Mouse (Mus musculus) common myeloid progenitor, adult 5-6 weeks (primary cell): ENCODE measurements around the gene Rasgef1b. TPM values are rescaled to one million over a fixed set of nuclear protein-coding genes. Genes with fewer than 3 reads are reported as not detected.
A peak's percentile ranks its signal among the peaks of the same experiment; 100 is the strongest.

Experiments used
- ATAC-seq: replicated peaks from 2 replicates; pipeline ENCODE4 v1.8.0; 2016; ENCODE audit warnings: low read depth, mild to moderate bottlenecking, moderate TSS enrichment, inconsistent platforms; ENCODE audit not compliant: poor library complexity, severe bottlenecking
- total RNA-seq: library from RNA; stranded (forward); fragments of 200-1000, 187-1606 nt; gene quantifications from 2 replicates; pipeline ENCODE4 v1.2.3, GENCODE M21; 2017

The Rasgef1b gene
- total RNA-seq, 1 experiment from 2014 or later: 2.4 TPM

DNA sequence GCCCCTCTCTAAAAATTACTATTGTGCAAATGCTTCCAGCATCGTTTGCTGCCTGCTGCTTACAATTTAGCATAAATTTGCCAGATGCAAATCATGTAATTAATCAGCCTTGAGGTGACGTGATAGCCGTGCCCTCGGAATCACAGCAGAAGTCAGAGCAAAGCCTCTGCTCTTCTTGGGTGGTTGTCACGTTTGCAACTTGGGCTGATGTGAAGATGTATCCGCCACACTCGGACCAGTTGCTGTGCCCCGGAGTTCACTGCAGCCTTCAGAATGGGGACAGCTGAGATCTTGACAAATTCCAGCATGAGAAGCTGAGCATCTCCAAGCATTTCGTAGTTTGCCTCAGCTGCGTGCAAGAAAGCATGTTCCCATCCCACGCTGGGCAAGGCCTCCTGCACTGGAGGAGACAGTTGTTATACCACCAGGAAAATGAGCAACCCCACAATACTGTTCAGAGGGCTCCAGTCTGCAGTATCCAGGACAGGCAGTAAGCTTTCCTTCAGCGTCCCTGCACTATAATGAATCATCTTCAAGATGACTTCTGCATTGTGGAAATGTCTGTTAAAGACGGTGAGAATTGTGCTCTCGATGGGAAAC lies 342.5 kb downstream of the Rasgef1b start:
- no peak for ATAC-seq

DNA sequence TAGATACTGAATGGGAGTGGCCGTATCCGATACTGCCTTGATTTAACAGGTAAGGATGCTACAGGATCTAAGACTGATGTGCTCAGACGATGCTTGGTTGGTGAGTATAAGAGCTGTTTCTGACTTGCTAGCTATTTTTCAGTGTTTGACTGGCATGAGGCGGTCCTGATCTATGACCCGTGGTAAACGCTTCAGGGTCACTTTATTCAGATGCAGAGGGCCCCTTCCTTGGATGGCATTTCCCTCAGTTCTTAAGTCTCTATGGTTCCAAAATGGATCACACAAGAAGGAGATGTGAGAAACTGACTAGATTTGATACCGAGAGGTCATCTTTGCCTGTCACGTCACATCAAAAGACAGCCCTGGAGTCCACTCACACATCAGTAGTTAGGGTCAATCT lies 343.1 kb downstream of the Rasgef1b start:
- ATAC-seq: no peak

DNA sequence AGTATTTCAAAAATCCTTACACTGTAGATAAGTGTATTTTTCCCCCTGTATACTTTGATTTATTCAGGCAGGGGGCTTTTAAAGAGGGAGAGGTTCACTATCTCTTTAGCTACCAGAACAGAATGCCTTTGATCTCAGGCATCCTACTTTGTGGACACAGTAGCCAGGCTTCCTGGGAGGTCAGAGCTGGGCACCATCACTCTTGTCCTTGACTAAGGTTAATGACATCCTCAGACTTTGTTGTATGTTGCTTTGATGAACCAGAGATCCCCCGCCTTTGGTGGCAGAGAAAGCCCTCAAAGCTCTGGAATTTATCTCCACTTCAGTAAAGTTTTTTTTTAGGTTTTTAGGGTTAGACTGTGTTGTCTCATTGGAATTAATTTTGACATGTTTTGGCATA lies 343.8 kb downstream of the Rasgef1b start:
- ATAC-seq: no peak

DNA sequence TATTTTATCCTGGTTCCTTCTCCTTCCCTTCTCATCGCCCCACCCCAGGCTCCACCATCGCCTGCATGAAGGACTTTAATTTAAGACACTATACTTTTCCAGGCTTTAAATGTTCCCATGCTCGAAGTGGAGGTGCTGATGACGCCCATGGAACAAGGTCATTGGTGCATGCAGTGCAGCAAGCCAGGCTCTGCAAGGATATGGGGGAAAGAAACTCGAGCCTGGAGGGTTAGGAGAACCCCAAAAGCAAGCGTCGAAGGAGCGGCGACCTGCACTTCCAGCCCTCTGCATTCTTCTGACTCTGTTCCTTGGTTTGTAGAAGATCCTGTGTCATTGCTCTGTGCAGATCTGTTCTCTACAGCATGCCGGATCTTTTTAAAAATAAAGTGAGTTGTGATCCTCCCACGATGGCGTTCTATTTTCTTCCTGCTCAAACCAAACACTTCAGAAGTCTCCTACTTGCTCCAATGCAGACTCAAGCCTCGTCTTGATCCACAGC lies 345.0 kb downstream of the Rasgef1b start:
- ATAC-seq: no peak

DNA sequence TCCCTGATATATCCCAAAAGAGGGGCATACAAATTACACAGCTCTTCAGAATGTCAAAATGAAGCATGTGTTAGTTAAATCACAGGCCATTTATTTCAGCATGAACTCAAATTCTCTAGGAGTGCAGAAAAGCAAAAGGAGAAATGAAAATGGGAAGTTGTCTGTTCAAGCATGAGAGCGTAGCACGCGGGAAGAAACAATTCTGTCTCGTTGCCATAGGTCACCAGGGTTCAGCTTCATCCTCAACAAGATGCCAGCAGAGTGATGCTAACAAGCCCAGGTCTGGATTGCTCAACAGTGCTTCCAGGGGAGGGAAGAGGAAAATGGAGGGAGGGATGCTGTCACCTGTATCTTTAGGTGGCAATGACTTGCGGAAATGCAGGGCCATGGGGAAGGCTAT lies 346.1 kb downstream of the Rasgef1b start:
- ATAC-seq: peak; percentile 85

DNA sequence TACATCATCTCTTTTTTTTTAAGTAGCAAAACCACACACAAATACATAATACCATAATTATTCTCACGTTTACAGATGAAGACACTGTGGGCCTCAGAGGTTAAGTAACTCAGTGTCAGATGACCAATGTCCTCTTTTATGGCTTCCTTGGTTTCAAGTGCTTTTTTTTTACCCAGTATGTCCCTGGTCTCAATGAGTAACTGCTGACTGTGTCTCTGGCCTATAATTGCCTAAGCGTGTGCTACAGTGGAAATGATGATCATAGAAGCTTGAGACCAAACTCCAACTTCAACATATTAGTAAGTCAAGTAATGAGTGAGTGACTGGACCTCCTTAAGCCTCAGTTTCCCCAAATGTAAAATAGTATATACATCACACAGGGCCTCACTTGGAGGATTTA lies 347.2 kb downstream of the Rasgef1b start:
- ATAC-seq: no peak

DNA sequence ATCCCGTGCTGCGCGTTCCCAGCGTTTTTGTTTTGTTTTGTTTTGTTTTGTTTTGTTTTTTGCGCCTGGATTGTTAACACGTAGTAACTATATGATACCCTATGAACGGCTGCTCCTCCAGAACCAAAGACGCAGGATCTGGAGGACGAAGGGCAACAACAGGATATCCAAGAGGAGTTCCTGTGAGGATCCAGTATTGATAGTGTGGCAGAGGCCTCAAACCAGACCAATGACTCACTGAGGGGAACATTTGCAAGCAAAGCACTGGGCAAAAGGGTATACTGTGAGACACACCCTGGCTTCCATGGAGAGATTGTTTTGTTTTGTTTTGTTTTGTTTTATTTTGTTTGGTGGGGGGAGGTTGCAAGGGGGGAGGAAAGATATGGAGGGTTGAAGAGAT lies 348.0 kb downstream of the Rasgef1b start:
- no peak for ATAC-seq

DNA sequence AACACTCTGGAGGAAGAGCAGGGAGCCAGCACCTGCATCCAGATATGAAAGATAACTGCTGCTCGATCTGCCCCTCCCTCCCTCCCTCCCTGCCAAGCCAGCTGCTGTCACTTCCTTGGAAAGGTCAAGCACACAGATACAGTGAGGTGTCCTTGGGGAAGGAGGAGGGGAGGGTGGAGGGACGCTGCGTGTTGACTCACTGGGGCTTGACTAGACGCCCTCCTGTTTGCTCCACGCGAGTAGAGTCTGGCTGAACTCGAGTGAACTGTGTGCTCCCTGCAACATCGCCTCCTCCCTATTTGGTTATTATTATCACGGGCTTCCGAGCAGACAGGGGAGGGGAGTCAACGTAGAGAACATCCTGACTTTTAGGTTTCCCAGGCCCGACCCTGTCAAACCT lies 348.7 kb downstream of the Rasgef1b start:
- no peak for ATAC-seq

DNA sequence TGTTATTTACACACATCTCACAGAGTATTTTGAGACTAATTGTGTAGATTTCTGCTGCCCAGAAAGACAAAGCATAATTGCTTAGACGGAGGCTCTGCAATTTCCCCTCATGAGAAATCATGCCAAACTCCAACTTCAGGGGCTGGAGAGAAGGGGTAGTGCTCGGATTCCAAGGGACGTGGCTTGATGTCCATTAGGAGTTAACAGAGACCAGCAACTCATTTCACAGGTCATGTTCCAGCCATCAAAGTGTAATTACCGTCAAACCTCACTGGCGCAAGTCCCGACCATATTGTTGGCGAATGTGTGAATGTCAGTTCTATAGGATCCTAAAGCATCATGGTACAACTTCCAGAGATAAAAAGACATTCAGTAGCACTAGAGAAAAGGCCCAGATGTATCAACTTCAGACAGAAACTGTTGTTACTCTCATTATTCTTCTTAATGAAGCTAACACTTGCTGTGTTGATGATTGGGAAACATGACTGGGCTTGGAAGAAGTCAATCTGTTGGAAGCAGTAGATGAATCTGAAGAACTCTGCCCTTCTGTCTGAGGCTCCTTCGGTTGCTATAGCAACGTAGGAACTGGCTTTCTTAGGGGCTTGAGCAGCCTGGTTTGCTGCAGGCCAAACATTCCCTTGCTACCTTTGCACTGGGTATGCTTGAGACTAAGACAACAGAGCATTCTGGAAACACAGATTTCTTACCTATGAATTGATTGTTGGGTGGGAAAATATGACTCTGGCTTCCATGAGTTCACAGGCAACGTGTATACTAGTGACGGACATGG lies 350.2 kb downstream of the Rasgef1b start:
- ATAC-seq: no peak

DNA sequence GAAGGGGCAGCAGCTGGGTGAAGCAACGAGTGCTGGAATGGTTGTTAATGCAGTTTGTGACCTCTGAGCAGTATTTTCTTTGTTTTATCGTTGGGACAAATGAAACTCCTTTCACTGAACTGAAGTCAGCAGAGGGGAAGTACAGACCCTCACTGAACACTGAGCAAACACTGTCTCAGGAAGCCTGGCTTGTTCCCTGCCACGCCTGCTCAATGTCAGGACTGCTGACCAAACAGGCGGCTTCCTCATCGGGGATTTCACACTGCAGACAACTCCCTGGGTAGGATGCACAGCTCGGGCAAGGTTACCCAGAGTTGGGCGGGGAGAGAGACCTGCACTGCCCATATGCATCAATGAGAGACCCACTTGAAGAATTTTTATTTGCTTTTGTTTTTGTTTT lies 353.1 kb downstream of the Rasgef1b start:
- peak; percentile 75 for ATAC-seq

DNA sequence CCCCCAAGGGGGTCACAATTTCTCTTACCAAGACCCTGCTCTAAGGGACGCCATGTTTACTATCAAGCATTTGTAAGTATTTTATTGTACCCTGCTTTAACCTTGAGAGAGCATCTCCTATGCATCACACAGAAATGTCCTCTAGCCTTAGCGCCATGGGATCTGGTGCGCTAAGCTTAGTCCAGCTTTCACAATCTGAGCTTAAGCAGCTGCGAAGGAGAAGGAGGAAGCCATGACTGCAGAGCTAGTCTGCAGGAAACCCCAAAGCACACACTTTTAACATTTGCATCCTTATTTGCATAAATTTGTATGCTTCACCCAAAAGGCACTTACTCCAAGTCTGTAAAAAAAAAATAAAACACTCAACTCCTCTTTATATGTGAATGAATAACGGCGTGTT lies 354.4 kb downstream of the Rasgef1b start:
- ATAC-seq: peak; percentile 57

DNA sequence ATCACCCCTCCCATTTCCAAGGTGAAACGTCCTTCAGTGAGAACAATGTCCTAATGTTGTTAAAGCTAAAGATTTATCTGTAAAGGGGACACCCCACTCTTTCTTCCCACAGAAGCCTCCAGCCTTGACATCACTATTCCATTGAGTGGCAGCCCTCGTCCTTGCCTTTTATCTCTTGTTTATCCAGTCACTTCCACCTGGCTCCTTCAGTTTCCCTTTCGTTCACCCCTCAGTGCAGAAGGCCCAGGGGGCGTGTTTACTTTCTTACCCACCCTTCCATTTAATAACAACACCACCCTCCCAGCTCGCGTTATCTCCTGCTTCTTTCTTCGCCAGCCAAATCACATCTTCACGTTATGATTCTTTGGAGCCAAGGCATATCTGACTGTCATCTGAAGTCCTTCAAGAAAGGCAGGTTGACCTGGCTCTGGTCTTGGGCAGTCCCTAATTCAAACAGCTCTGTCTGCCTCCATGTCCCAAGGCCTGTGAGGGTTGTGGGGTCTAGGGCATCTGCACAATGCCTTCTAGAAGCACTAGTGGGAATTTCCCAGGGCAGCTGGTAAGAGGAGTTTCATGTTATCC lies 355.2 kb downstream of the Rasgef1b start:
- no peak for ATAC-seq

DNA sequence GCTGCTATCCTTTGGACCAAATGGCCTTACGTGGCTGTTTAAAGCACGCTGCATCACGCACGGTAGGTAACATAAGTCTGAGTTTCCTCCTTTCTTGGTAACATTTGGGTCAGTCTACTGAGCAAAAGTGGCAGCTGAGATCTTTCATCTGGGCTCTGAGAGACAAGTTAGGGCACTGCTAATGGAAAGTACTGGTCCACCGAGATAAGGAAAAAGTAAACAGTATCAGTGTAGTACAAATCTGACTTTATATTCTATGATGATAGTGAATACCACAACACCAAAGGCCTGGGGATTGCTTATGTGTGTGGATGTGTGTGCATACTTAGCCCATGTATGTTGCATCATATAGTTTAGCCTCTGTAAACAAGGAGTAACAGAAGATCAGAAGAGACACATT lies 358.2 kb downstream of the Rasgef1b start:
- ATAC-seq: no peak

DNA sequence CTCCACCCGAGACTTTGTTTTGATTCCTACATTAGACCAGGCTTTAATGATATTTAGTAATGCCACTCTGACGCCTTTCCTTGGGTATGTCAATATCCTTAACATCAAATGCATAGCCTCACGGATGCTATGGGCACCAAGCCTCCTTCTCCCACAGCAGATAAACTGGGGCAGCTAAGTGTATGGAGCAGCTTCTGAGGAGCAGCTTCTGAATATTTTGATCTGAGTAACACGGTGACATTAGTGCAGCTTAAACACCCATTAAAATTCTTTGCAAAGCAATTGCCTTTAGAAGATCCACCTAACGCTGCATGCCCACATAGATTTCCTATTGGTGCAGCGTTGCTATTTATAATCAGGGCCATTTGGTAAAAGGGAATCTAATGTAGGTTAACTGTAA lies 359.6 kb downstream of the Rasgef1b start:
- ATAC-seq: no peak

DNA sequence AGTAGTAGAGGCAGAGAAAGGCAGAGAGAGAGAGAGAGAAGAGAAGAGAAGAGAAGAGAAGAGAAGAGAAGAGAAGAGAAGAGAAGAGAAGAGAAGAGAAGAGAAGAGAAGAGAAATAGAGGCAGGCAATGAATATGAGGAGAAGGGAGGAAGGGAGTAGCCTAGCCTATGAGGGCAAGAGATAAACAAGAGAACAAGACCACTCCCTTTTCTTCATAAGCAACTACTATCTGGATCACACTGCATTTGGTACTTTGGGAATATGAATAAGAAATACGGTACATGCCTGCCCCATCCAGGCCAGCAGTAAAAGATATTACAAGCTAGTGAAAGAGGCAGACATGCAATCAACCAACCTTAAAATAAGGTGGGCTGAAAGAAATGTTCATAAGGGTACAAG lies 360.2 kb downstream of the Rasgef1b start:
- ATAC-seq: no peak

DNA sequence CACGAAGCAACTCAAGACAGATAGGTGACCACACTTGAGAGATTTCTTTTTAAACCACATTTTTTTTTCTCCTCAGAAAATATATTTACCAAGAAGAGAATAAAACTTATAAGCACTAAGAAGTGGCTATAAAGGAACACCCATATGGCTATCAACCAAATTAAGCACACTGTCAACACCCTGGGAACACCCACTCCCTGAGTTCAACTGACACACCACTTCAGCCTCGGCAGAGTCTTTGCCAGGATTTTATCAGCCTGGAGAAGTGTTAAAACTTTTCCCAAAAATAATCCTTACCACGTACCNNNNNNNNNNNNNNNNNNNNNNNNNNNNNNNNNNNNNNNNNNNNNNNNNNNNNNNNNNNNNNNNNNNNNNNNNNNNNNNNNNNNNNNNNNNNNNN lies 368.3 kb downstream of the Rasgef1b start:
- ATAC-seq: no peak

DNA sequence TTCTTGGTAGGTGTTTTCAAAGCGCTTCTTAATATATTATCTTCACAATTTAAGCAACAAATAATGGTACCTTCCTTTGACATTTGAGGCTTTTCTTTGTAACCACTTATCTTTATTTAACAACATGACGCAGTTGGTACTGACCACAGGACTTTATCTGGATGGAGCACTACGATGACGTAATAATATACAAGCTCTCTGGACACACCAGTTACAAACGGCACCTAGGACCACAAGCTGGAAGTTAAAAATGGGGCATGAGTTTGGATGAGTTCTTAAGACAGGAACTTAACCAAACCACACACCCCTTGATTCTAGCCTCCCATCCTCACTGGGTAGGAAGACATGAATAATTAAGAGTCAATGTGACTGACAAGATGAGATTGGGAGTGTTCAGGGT lies 369.6 kb downstream of the Rasgef1b start:
- ATAC-seq: peak; percentile 79

DNA sequence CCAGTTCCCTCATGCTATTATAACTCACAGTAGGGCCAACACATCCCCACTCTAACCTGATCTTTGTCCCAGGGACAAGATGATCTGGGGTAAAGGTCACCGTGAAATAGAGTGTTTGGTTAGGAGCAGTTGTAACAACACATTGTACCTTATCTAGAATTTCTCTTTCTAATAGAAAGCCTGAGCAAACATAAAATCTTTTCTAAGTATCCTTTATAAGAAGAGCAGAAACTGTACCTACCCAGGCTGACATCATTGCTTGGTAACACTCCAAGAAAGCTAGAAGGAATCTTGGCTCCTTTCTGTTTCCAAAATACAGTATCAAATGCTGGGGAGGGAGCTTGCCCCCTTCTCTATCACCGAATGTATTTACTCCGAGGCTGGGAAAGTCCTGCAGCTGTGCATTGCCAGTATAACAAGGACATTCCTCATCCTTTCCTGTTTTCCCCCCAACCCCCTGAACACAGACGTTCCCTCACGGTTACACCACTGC lies 374.2 kb downstream of the Rasgef1b start:
- ATAC-seq: no peak

DNA sequence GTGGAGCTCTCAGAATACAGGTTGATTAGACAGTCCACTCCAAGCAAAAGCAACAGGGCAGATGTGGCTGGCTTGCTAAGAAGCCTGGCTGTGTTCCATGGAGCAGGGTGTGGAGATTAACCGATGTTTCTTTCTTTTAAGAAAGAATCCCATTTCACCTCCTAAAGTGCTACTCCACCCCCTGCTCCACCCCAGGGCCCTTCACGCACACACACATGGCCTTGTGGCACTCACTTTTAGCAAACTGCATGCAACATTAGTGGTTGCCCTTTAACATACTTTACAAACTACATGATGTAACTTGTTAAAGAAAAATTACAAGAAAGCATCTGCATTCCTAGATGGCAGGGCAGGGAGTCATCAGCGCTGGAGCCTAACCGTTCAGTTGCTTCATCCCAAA lies 378.8 kb downstream of the Rasgef1b start:
- ATAC-seq: no peak

DNA sequence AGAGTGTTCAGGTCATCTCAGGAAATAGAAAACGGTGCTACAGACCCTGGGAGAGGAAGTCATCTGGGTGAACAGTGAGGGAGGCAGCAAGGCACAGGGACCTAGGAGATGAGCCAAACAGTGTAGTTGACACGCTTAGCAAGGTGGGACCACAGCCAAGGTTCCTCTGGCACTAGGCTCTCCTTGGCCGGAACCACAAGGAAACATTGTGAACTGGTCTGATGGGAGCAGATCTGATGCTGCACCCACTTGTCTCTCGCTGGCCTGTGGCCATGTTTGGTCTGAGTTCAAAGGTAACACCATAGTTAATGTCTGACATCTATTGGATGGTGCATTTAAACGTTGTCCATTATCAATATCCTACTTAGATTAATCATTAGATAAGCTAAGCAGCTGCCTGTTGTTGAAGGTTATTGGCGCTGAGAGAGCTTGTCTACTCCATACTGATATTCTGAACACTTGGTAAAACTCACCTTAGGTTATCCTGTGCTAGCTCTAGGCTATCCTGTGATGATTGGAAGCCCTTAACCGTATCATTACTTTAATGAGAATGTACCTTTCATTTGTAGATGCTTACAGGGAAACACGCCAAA lies 380.5 kb downstream of the Rasgef1b start:
- ATAC-seq: 0 out of 2 replicates have a peak, but pooled peaks have one; percentile 42

DNA sequence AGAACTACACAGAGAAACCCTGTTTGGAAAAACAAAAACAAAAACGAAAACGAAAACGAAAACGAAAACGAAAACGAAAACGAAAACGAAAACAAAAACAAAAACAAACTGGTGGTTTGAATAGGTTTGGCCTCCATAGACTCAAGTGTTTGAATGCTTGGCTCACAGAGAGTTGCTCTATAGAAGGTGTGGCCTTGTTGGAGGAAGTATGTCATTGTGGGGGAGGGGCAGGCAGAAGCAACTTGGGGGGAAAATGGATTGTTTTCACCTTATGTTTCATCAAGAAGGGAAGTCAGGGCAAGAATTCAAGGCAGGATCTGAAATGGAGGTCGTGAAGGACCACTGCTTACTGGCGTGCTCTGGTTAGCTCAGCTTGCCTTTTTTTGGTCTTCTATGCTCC lies 386.3 kb downstream of the Rasgef1b start:
- no peak for ATAC-seq
